Mouse (Mus musculus) ovary, adult 10 weeks (tissue): ENCODE results near the gene Taar5. TPM values are rescaled to one million over a fixed set of nuclear protein-coding genes. Genes with fewer than 3 reads are reported as not detected.

Source experiments
- polyA plus RNA-seq: library from polyadenylated mRNA; stranded (reverse); fragments of 350-450 nt; fragmentation: Illumina TruSeq; extraction: RNeasy Lipid Tissue Mini Kit (QIAGEN cat#74804); gene quantifications from one replicate; pipeline ENCODE4 v1.2.3, GENCODE M21; 2014

Taar5 gene
- not detected for polyA plus RNA-seq

DNA sequence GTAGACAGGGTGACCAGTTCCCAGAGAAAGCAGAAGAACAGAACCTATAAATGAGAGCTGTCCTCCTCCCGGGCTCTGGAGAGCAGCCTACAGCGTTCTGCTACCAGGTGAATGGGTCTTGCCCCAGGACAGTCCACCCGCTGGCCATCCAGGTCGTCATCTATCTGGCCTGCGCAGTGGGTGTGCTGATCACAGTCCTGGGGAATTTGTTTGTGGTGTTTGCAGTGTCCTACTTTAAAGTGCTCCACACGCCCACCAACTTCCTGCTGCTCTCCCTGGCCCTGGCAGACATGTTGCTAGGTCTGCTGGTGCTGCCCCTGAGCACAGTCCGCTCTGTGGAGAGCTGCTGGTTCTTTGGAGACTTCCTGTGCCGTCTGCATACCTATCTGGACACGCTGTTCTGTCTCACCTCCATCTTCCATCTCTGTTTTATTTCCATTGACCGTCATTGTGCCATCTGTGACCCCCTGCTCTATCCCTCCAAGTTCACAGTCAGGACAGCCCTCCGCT lies at the start of gene Taar5:
Gene Taar5, plus strand, starts transcription at position 51 of the 510 bp plus-strand sequence.

GRCm38 (mm10) chr10:23938312-23938711 lies 32.2 kb upstream of the Taar5 start, which contains the start of gene Taar2:
Taar2 (plus strand) TSS chr10:23938572.

GRCm38 (mm10) chr10:23949508-23950005 lies 20.9 kb upstream of the Taar5 start, which contains the start of gene Taar3:
Taar3 (plus strand) TSS chr10:23949558.

DNA sequence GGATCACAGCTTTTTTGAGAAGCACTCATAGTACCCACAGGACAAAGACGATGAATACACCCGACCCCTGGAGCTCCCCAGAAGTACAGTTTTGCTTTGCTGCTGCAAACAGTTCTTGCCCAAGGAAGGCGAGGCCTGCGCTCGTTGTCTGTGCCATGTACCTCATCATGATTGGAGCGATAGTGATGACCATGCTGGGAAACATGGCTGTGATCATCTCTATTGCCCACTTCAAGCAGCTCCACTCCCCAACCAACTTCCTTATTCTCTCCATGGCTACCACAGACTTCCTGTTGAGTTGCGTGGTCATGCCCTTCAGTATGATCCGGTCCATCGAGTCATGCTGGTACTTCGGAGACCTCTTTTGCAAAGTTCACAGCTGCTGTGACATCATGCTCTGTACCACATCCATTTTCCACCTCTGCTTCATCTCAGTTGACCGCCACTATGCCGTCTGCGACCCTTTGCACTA lies 10.0 kb upstream of the Taar5 start, which contains the start of gene Taar4:
Gene Taar4, plus strand, starts transcription at position 51 of the 472 bp plus-strand sequence.

DNA sequence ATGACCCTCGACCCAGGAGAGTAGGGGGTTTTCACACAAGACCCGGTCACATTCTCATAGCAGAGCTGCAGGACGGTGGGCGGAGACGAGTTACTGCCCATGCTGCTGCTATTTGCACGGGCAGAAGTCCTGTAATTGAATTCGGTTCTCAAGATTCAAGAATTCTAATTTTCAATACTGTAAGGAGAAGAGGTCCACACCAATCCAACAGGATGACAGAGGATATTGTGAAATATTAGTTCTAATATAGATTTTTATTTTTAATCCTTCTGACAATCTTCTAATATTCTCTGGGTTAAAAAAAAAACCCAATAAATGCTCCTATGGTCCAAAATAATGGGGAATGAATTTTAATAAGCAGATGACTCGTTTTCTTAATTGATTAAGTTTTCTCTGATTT lies 15.0 kb downstream of the Taar5 start, which contains the start of gene Taar6:
Gene Taar6, minus strand, starts transcription at position 101 of the 400 bp plus-strand sequence.

DNA sequence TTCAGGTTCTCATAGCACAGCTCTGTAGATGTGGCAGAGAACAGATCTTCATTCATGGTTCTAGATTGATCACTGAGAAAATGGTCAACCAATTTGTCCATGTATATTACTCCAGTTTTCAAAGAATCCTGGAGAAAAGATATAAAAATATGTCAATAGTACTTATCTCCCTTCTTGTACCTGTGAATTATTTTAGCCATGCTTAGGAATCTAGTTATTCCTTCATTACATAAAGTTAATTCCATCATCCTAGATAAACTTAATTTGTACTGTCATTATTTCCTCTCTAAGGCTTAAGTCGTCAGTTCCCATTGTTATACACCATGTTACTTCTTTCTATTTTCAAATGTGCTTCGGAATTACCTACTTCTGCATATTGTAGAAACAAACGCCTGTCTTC lies 22.9 kb downstream of the Taar5 start, which contains the start of gene Taar7a:
Gene Taar7a, minus strand, starts transcription at position 101 of the 400 bp plus-strand sequence.

DNA sequence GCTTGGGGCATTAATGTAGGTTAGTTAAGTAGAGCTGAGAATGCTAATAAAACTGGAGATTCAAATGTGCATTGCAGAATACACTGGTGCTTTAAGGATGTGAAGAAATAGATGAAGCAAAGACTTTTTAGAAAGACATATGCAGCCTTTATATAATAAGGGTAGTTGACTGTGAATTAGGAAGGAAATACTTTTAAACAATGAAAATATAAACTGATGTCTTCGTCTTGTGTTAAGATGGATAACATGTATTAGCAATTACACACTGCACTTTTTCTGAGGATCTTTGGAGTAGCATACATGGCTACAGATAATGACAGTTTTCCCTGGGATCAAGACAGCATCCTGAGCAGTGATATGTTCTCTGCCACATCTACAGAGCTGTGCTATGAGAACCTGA lies 29.1 kb downstream of the Taar5 start, which contains the start of gene Taar7b:
Gene Taar7b, plus strand, starts transcription at position 301 of the 400 bp plus-strand sequence.

Other genes starting within 250 kb of the Taar5 start
- 507 TPM for gene Rps12, start 183.4 kb upstream of the Taar5 start, polyA plus RNA-seq
- gene Slc18b1, start 173.7 kb upstream of the Taar5 start, polyA plus RNA-seq = 20.2 TPM
- 0.74 TPM for gene Vnn3, start 119.2 kb upstream of the Taar5 start, polyA plus RNA-seq
- 71.7 TPM for gene Vnn1, start 76.0 kb upstream of the Taar5 start, polyA plus RNA-seq
- not detected for gene Taar1, start 50.4 kb upstream of the Taar5 start, polyA plus RNA-seq
- gene Taar2, start 32.1 kb upstream of the Taar5 start, polyA plus RNA-seq = not detected
- gene Taar3, start 21.1 kb upstream of the Taar5 start, polyA plus RNA-seq = not detected
- not detected for gene Taar4, start 10.2 kb upstream of the Taar5 start, polyA plus RNA-seq
- gene Taar6, start 14.9 kb downstream of the Taar5 start, polyA plus RNA-seq = not detected
- gene Taar7a, start 22.8 kb downstream of the Taar5 start, polyA plus RNA-seq = not detected
- not detected for gene Taar7b, start 29.2 kb downstream of the Taar5 start, polyA plus RNA-seq
- not detected for gene Taar7d, start 56.5 kb downstream of the Taar5 start, polyA plus RNA-seq
- gene Taar7e, start 66.9 kb downstream of the Taar5 start, polyA plus RNA-seq = not detected
- gene Taar7f, start 78.8 kb downstream of the Taar5 start, polyA plus RNA-seq = not detected
- gene Taar8a, start 105.8 kb downstream of the Taar5 start, polyA plus RNA-seq = not detected
- not detected for gene Taar8b, start 121.6 kb downstream of the Taar5 start, polyA plus RNA-seq
- not detected for gene Taar8c, start 131.2 kb downstream of the Taar5 start, polyA plus RNA-seq
- gene Taar9, start 138.8 kb downstream of the Taar5 start, polyA plus RNA-seq = not detected
- gene Stx7, start 178.6 kb downstream of the Taar5 start, polyA plus RNA-seq = 158 TPM